Mouse (Mus musculus) layer of hippocampus, postnatal 36 days (tissue): ENCODE measurements around the gene Cfap20. TPM values are rescaled to one million over a fixed set of nuclear protein-coding genes. Genes with fewer than 3 reads are reported as not detected.

ENCODE experiments used
- DNase-seq, 2 experiments: peaks; one replicate each; pipeline ENCODE4 v3.0.0; 2022
- total RNA-seq, 2 experiments: library from RNA; stranded (reverse); gene quantifications; 2 replicates each; pipeline ENCODE4 v1.2.3; 2021

Cfap20 gene
- total RNA-seq, 2 experiments from 2014 or later = 55.4 to 63.9 TPM

DNA sequence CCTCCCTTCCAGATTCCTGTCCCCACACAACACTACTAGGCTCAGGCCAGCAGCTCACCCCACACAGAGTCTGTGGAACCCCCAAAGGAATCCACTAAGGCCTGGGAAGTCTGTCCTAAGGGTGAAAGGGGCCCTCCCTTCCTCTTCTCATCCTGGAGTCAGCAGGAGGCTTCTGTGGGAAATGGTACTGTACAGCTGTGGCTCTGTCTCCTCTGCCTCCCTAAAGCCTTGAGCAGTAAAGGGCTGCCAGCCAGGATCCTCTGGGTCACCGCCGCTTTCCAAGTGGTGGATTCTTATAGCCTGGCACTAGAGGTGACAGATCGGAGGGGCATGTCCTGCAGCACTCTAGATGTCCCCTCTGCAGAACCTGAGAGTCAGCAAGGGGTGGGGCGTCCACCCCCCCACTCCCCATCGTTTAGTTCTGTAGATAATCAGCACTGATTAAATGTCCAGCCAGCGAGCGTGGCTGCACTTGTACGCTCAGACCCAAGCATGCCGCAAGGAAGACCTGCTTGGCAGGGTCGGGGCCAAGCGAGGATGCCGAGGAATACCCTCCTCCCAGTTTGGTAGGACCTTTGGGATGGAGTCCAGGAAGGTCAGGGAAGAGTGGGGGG, 61.2 kb downstream of the Cfap20 start:
- no peak for DNase-seq

Other genes starting within 250 kb of the Cfap20 start
- gene Kifc3, start 232.1 kb downstream of the Cfap20 start, total RNA-seq = 10 to 100 TPM; 61.4 to 62.0 TPM
- gene Cngb1, start 128.3 kb downstream of the Cfap20 start, total RNA-seq = under 1 TPM; 0.66 to 0.95 TPM
- gene Tepp, start 124.3 kb downstream of the Cfap20 start, total RNA-seq = not detected
- 10 to 100 TPM; 17.1 to 17.7 TPM for gene Zfp319, start 102.9 kb downstream of the Cfap20 start, total RNA-seq
- 10 to 100 TPM in 1 of 2 experiments, 1 to 10 TPM in 1; 9.8 to 11.7 TPM for gene Usb1, start 102.6 kb downstream of the Cfap20 start, total RNA-seq
- 10 to 100 TPM; 16.3 to 17.9 TPM for gene Mmp15, start 82.6 kb downstream of the Cfap20 start, total RNA-seq
- 10 to 100 TPM; 66.9 to 71.8 TPM for gene Csnk2a2, start 55.2 kb upstream of the Cfap20 start, total RNA-seq
- 1 to 10 TPM in 1 of 2 experiments, under 1 TPM in 1; 0.68 to 1.3 TPM for gene Ccdc113, start 99.2 kb upstream of the Cfap20 start, total RNA-seq
- not detected for gene Prss54, start 141.5 kb upstream of the Cfap20 start, total RNA-seq
- 1 to 10 TPM; 1.6 to 1.8 TPM for gene Gins3, start 198.6 kb upstream of the Cfap20 start, total RNA-seq
- 1,000 to 10,000 TPM; 1,402 to 1,427 TPM for gene Ndrg4, start 242.1 kb upstream of the Cfap20 start, total RNA-seq